Mouse (Mus musculus) adrenal gland, adult (tissue): Measurements from ENCODE around the gene Zbed6.

ENCODE experiments used
- DNase-seq, 2 experiments: peaks; one replicate each; pipeline ENCODE4 v3.0.0; 2022 to 2023; ENCODE audit warnings: low spot score in 1 of 2; ENCODE audit not compliant: inconsistent age in 2 of 2

Zbed6 gene

GRCm38 (mm10) chr1:133664203-133664970, 3.7 kb upstream of the Zbed6 start:
- DNase-seq = no peak

GRCm38 (mm10) chr1:133663427-133663826, 2.7 kb upstream of the Zbed6 start:
- no peak for DNase-seq

- DNase-seq = no peak
Measured at GRCm38 (mm10) chr1:133662941-133663340, 2.3 kb upstream of the Zbed6 start.

GRCm38 (mm10) chr1:133661203-133661933, 683 bp upstream of the Zbed6 start, which contains the start of gene Gm38394:
Gene Gm38394 (minus strand): TSS chr1:133661318.
- peak; percentile 94 to 97 for DNase-seq

GRCm38 (mm10) chr1:133658878-133659277, 1.8 kb downstream of the Zbed6 start:
- peak in 1 of 2 experiments; percentile 50 for DNase-seq

- no peak for DNase-seq
Measured at GRCm38 (mm10) chr1:133656811-133657210, 3.9 kb downstream of the Zbed6 start.

- no peak for DNase-seq
Measured at GRCm38 (mm10) chr1:133653033-133653432, 7.7 kb downstream of the Zbed6 start.

GRCm38 (mm10) chr1:133650288-133651055, 10.2 kb downstream of the Zbed6 start:
- DNase-seq = no peak

GRCm38 (mm10) chr1:133645652-133646051, 15.0 kb downstream of the Zbed6 start:
- no peak for DNase-seq

- DNase-seq = no peak
Measured at GRCm38 (mm10) chr1:133641163-133641562, 19.5 kb downstream of the Zbed6 start.

GRCm38 (mm10) chr1:133638517-133638916, 22.2 kb downstream of the Zbed6 start:
- no peak for DNase-seq

GRCm38 (mm10) chr1:133632168-133632567, 28.5 kb downstream of the Zbed6 start:
- DNase-seq = no peak

- no peak for DNase-seq
Measured at GRCm38 (mm10) chr1:133625052-133625451, 35.6 kb downstream of the Zbed6 start.

- DNase-seq = no peak
Measured at GRCm38 (mm10) chr1:133618311-133618710, 42.4 kb downstream of the Zbed6 start.

- DNase-seq = no peak
Measured at GRCm38 (mm10) chr1:133617908-133618307, 42.8 kb downstream of the Zbed6 start.

- DNase-seq = no peak
Measured at GRCm38 (mm10) chr1:133613817-133614216, 46.9 kb downstream of the Zbed6 start.

- DNase-seq = no peak
Measured at GRCm38 (mm10) chr1:133611436-133611835, 49.2 kb downstream of the Zbed6 start.

- DNase-seq = no peak
Measured at GRCm38 (mm10) chr1:133610601-133611000, 50.1 kb downstream of the Zbed6 start.

GRCm38 (mm10) chr1:133609771-133610502, 50.7 kb downstream of the Zbed6 start, which contains the start of gene Snrpe:
Gene Snrpe (minus strand): TSS chr1:133610291.
- peak; percentile 96 to 99 for DNase-seq
